ENCODE assay signal across 10 mouse cellular contexts in the genomic region with DNA sequence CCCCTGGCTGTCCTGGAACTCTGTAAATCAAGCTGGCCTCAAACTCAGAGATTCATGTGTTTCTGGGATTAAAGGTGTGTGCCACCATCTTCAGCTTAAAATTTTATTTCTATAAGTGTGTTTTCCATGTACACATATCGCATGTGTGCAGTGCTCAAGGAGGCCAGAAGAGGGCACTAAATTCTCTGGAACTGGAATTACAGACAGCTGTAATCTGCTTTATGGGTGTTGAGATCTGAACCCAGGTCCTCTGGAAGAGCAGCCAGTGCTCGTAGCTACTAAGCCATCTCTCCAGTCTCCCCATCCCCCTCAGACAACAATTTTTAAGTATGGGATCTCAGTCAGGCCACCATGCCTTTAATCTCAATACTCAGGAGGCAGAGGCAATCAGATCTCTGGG. TPM values are rescaled to one million over a fixed set of nuclear protein-coding genes. Genes with fewer than 3 reads are reported as not detected.
A peak's percentile ranks its signal among the peaks of the same experiment; 100 is the strongest.
DNase-seq lines count a peak whose midpoint lies in the region; ATAC-seq and TF ChIP-seq lines count a peak whose summit lies in the region.
"Had no signal": no experiment of that assay in that cellular context is flagged by ENCODE, and none has a peak within 500 bp of the region (broad histone marks: within the 10 kb centered on the region; RNA-seq: fewer than 3 reads in every experiment).

No protein-coding gene starts in this region.

- TF ChIP-seq EP300 in lung, postnatal 0 days (IDR thresholded peaks at IDR 0.05): no peak

- H3K36me3 ChIP-seq in embryonic facial prominence, embryonic 11.5 days (replicated peaks; ENCODE audit: control insufficient read depth, insufficient read depth, low read depth, low read length): no peaks in the 10 kb centered on the region
- 0 out of 2 replicates have a peak, but pooled peaks cover 8% of the 10 kb centered on the region for H3K36me3 ChIP-seq in embryonic facial prominence, embryonic 10.5 days (replicated peaks)
- no peaks in the 10 kb centered on the region for H3K36me3 ChIP-seq in lung, postnatal 0 days (ENCODE audit: insufficient read depth, low read length)
- peaks cover 3% of the 10 kb centered on the region; the same call in 1 of the 2 replicates for H3K36me3 ChIP-seq in hindbrain, embryonic 10.5 days
- H3K36me3 ChIP-seq: neural tube, embryonic 13.5 days had no signal

- TF ChIP-seq CTCF in lung, postnatal 0 days (IDR thresholded peaks at IDR 0.05): peak; percentile 61

- H3K4me2 ChIP-seq in embryonic facial prominence, embryonic 11.5 days (ENCODE audit: low read depth, low read length): no peak overlapping the region
- no peak overlapping the region for H3K4me2 ChIP-seq in lung, postnatal 0 days (replicated peaks; ENCODE audit: low read depth, low read length)
- H3K4me2 ChIP-seq: limb, embryonic 12.5 days; neural tube, embryonic 13.5 days had no signal

- H3K27me3 ChIP-seq in embryonic facial prominence, embryonic 11.5 days (ENCODE audit: control insufficient read depth, insufficient read depth, low read length): no peaks in the 10 kb centered on the region
- H3K27me3 ChIP-seq in embryonic facial prominence, embryonic 10.5 days (replicated peaks; ENCODE audit: low read depth, poor library complexity, severe bottlenecking): no peaks in the 10 kb centered on the region
- H3K27me3 ChIP-seq in lung, postnatal 0 days (replicated peaks; ENCODE audit: insufficient read depth, low read length): no peaks in the 10 kb centered on the region
- H3K27me3 ChIP-seq in hindbrain, embryonic 10.5 days (ENCODE audit: insufficient read depth, poor library complexity, severe bottlenecking): no peaks in the 10 kb centered on the region
- H3K27me3 ChIP-seq: limb, embryonic 12.5 days; neural tube, embryonic 13.5 days had no signal

- peak; percentile 33 for DNase-seq in embryonic facial prominence, embryonic 11.5 days (ENCODE audit: low spot score)
- no peak for DNase-seq in embryonic facial prominence, embryonic 10.5 days (ENCODE audit: low spot score)
- DNase-seq in testis, postnatal 10 days (ENCODE audit: low spot score): peak; percentile 54
- DNase-seq in testis, postnatal 14 days (ENCODE audit: low spot score): no peak
- no peak for DNase-seq in lung, postnatal 0 days (ENCODE audit: low spot score)
- DNase-seq in thymus, postnatal 4 days: peak; percentile 84
- no peak for DNase-seq in left cerebral cortex, postnatal 25 days (ENCODE audit: low spot score in 2 of 2)
- no peak for DNase-seq in hindbrain, embryonic 10.5 days (ENCODE audit: low spot score)

- no peak overlapping the region for H3K4me3 ChIP-seq in embryonic facial prominence, embryonic 11.5 days (ENCODE audit: low read depth, low read length)
- no peak overlapping the region for H3K4me3 ChIP-seq in embryonic facial prominence, embryonic 10.5 days
- H3K4me3 ChIP-seq in lung, postnatal 0 days (ENCODE audit: low read depth, low read length): no peak overlapping the region
- H3K4me3 ChIP-seq in hindbrain, embryonic 10.5 days: no peak overlapping the region
- H3K4me3 ChIP-seq: limb, embryonic 12.5 days; neural tube, embryonic 13.5 days had no signal

- H3K9ac ChIP-seq in embryonic facial prominence, embryonic 11.5 days (replicated peaks; ENCODE audit: low read length): no peak overlapping the region
- no peak overlapping the region for H3K9ac ChIP-seq in lung, postnatal 0 days (replicated peaks; ENCODE audit: low read depth)
- H3K9ac ChIP-seq: limb, embryonic 12.5 days; neural tube, embryonic 13.5 days had no signal

- ATAC-seq in embryonic facial prominence, embryonic 11.5 days (replicated peaks; ENCODE audit: insufficient number of reproducible peaks, low FRiP score, low TSS enrichment, low read depth): no peak
- ATAC-seq in lung, postnatal 0 days: no peak

- H3K27ac ChIP-seq in embryonic facial prominence, embryonic 11.5 days (replicated peaks; ENCODE audit: low read depth, low read length): no peak overlapping the region
- H3K27ac ChIP-seq in embryonic facial prominence, embryonic 10.5 days (replicated peaks): no peak overlapping the region
- H3K27ac ChIP-seq in lung, postnatal 0 days (ENCODE audit: low read length): no peak overlapping the region
- no peak overlapping the region for H3K27ac ChIP-seq in hindbrain, embryonic 10.5 days
- H3K27ac ChIP-seq: neural tube, embryonic 13.5 days had no signal

- H3K9me3 ChIP-seq in embryonic facial prominence, embryonic 11.5 days (replicated peaks; ENCODE audit: control insufficient read depth, low read length): no peaks in the 10 kb centered on the region
- H3K9me3 ChIP-seq in embryonic facial prominence, embryonic 10.5 days: no peaks in the 10 kb centered on the region
- H3K9me3 ChIP-seq in lung, postnatal 0 days (ENCODE audit: low read length): no peaks in the 10 kb centered on the region
- H3K9me3 ChIP-seq in hindbrain, embryonic 10.5 days: no peaks in the 10 kb centered on the region
- H3K9me3 ChIP-seq: limb, embryonic 12.5 days; neural tube, embryonic 13.5 days had no signal

- intact Hi-C loops in left cerebral cortex, postnatal 25 days (cut with DNase I): no loop called here

- 96% methylated on average over 2 of the region's 2 CpGs for WGBS in embryonic facial prominence, embryonic 11.5 days
- 94% methylated on average over 2 of the region's 2 CpGs for WGBS in embryonic facial prominence, embryonic 10.5 days
- 90% methylated on average over 2 of the region's 2 CpGs for WGBS in lung, postnatal 0 days
- WGBS in hindbrain, embryonic 10.5 days: 91% methylated on average over 2 of the region's 2 CpGs

- no peaks in the 10 kb centered on the region for H3K4me1 ChIP-seq in embryonic facial prominence, embryonic 11.5 days (ENCODE audit: control insufficient read depth, insufficient read depth, low read length)
- H3K4me1 ChIP-seq in embryonic facial prominence, embryonic 10.5 days: peaks cover 13% of the 10 kb centered on the region
- no peaks in the 10 kb centered on the region for H3K4me1 ChIP-seq in lung, postnatal 0 days (ENCODE audit: insufficient read depth, low read depth, low read length)
- H3K4me1 ChIP-seq in hindbrain, embryonic 10.5 days (replicated peaks): peaks cover 7% of the 10 kb centered on the region

RNA-seq across cellular contexts. Expression of gene Hdac1, which starts 6.8 kb away (rescaled TPM):
- 271 and 273 TPM in 2 replicates for polyA plus RNA-seq in embryonic facial prominence, embryonic 11.5 days (2014; fragmentation: Nextera tagmentation; extraction: Ambion mirVana)
- polyA plus RNA-seq in embryonic facial prominence, embryonic 10.5 days (2016; fragmentation: Nextera tagmentation; extraction: Ambion mirVana): 302 and 304 TPM in 2 replicates
- 101 and 110 TPM in 2 replicates for polyA plus RNA-seq in lung, postnatal 0 days (2015; fragmentation: Nextera tagmentation; extraction: Ambion mirVana)
- total RNA-seq in left cerebral cortex, postnatal 25 days (2021): 10 to 100 TPM; 28.5 to 31.6 TPM
- polyA plus RNA-seq in hindbrain, embryonic 10.5 days (2016; fragmentation: Nextera tagmentation; extraction: Ambion mirVana): 241 and 286 TPM in 2 replicates

RNA-seq across cellular contexts. Expression of gene Lck, which starts 24.1 kb away (rescaled TPM):
- polyA plus RNA-seq in embryonic facial prominence, embryonic 11.5 days (2014; fragmentation: Nextera tagmentation; extraction: Ambion mirVana): 11.3 and 14.2 TPM in 2 replicates
- polyA plus RNA-seq in embryonic facial prominence, embryonic 10.5 days (2016; fragmentation: Nextera tagmentation; extraction: Ambion mirVana): 9.3 and 12.6 TPM in 2 replicates
- 2.5 TPM in 2 replicates for polyA plus RNA-seq in lung, postnatal 0 days (2015; fragmentation: Nextera tagmentation; extraction: Ambion mirVana)
- total RNA-seq in left cerebral cortex, postnatal 25 days (2021): 1 to 10 TPM; 2.5 to 2.7 TPM
- polyA plus RNA-seq in hindbrain, embryonic 10.5 days (2016; fragmentation: Nextera tagmentation; extraction: Ambion mirVana): 6.5 and 6.6 TPM in 2 replicates

RNA-seq across cellular contexts. Expression of gene Fam167b, which starts 29.0 kb away (rescaled TPM):
- polyA plus RNA-seq in embryonic facial prominence, embryonic 11.5 days (2014; fragmentation: Nextera tagmentation; extraction: Ambion mirVana): 2.9 and 3.2 TPM in 2 replicates
- polyA plus RNA-seq in embryonic facial prominence, embryonic 10.5 days (2016; fragmentation: Nextera tagmentation; extraction: Ambion mirVana): 1.9 and 2.0 TPM in 2 replicates
- polyA plus RNA-seq in lung, postnatal 0 days (2015; fragmentation: Nextera tagmentation; extraction: Ambion mirVana): 3.2 and 4.5 TPM in 2 replicates
- total RNA-seq in left cerebral cortex, postnatal 25 days (2021): under 1 TPM in 1 of 2 experiments, not detected in 1; 0.50 TPM
- 0.46 and 1.0 TPM in 2 replicates for polyA plus RNA-seq in hindbrain, embryonic 10.5 days (2016; fragmentation: Nextera tagmentation; extraction: Ambion mirVana)

RNA-seq across cellular contexts. Expression of gene Marcksl1, which starts 35.9 kb away (rescaled TPM):
- polyA plus RNA-seq in embryonic facial prominence, embryonic 11.5 days (2014; fragmentation: Nextera tagmentation; extraction: Ambion mirVana): 1,559 and 1,563 TPM in 2 replicates
- polyA plus RNA-seq in embryonic facial prominence, embryonic 10.5 days (2016; fragmentation: Nextera tagmentation; extraction: Ambion mirVana): 1,428 and 1,442 TPM in 2 replicates
- 175 and 224 TPM in 2 replicates for polyA plus RNA-seq in lung, postnatal 0 days (2015; fragmentation: Nextera tagmentation; extraction: Ambion mirVana)
- total RNA-seq in left cerebral cortex, postnatal 25 days (2021): 100 to 1,000 TPM; 196 to 227 TPM
- 1,645 and 2,027 TPM in 2 replicates for polyA plus RNA-seq in hindbrain, embryonic 10.5 days (2016; fragmentation: Nextera tagmentation; extraction: Ambion mirVana)

RNA-seq across cellular contexts. Expression of gene Eif3i, which starts 51.1 kb away (rescaled TPM):
- 284 and 293 TPM in 2 replicates for polyA plus RNA-seq in embryonic facial prominence, embryonic 11.5 days (2014; fragmentation: Nextera tagmentation; extraction: Ambion mirVana)
- polyA plus RNA-seq in embryonic facial prominence, embryonic 10.5 days (2016; fragmentation: Nextera tagmentation; extraction: Ambion mirVana): 290 and 302 TPM in 2 replicates
- polyA plus RNA-seq in lung, postnatal 0 days (2015; fragmentation: Nextera tagmentation; extraction: Ambion mirVana): 140 and 161 TPM in 2 replicates
- 100 to 1,000 TPM; 133 to 136 TPM for total RNA-seq in left cerebral cortex, postnatal 25 days (2021)
- 268 and 293 TPM in 2 replicates for polyA plus RNA-seq in hindbrain, embryonic 10.5 days (2016; fragmentation: Nextera tagmentation; extraction: Ambion mirVana)

Comparison
In these comparisons a context has a peak if more than half of its experiments do, and no peak if none do; other contexts are left out.
1. DNase-seq: peak in embryonic facial prominence, embryonic 11.5 days (single experiment), testis, postnatal 10 days (single experiment) and thymus, postnatal 4 days (single experiment); none in embryonic facial prominence, embryonic 10.5 days (single experiment), testis, postnatal 14 days (single experiment), lung, postnatal 0 days (single experiment), left cerebral cortex, postnatal 25 days (0 of 2) and hindbrain, embryonic 10.5 days (single experiment).